Mouse (Mus musculus) intestine, embryonic 15.5 days (tissue): ENCODE results near the gene Gm21616. TPM values are rescaled to one million over a fixed set of nuclear protein-coding genes. Genes with fewer than 3 reads are reported as not detected.
"Not testable (repeated sequence)": the region's sequence is repeated elsewhere in the genome, so short reads cannot be mapped to it uniquely, and the experiment has no call there.

Experiments used
- ATAC-seq: fragments of 200-750 bp; cut with Nextera tagmentation; 2 replicates; pipeline ENCODE4 v1.8.0; 2017; ENCODE audit warnings: moderate TSS enrichment, moderate library complexity
- H3K27ac ChIP-seq: fragments of 300-500 bp; sonication (generic); 2 replicates; pipeline ENCODE4 v1.5.1; 2015; ENCODE audit warnings: mild to moderate bottlenecking, inconsistent platforms
- H3K27me3 ChIP-seq: fragments of 300-500 bp; sonication (generic); replicated peaks from 2 replicates; pipeline ENCODE4 v1.6.1; 2015; ENCODE audit warnings: inconsistent platforms
- H3K36me3 ChIP-seq: fragments of 300-500 bp; sonication (generic); 2 replicates; pipeline ENCODE4 v1.6.1; 2015; ENCODE audit warnings: inconsistent platforms
- H3K4me1 ChIP-seq: fragments of 300-500 bp; sonication (generic); replicated peaks from 2 replicates; pipeline ENCODE4 v1.6.1; 2015; ENCODE audit warnings: inconsistent platforms
- H3K4me2 ChIP-seq: fragments of 300-500 bp; sonication (generic); replicated peaks from 2 replicates; pipeline ENCODE4 v1.6.1; 2015; ENCODE audit warnings: mild to moderate bottlenecking, inconsistent platforms
- H3K4me3 ChIP-seq: fragments of 300-500 bp; sonication (generic); replicated peaks from 2 replicates; pipeline ENCODE4 v1.5.1; 2015; ENCODE audit warnings: inconsistent platforms
- H3K9ac ChIP-seq: fragments of 300-500 bp; sonication (generic); 2 replicates; pipeline ENCODE4 v1.6.1; 2015; ENCODE audit warnings: inconsistent platforms
- H3K9me3 ChIP-seq: fragments of 300-500 bp; sonication (generic); 2 replicates; pipeline ENCODE4 v1.6.1; 2016; ENCODE audit warnings: inconsistent platforms
- WGBS: fragments of 180-500 bp; shearing (Covaris S2); methylation state at CpG from one replicate; pipeline ENCODE4 v1.1.7; 2015; 5-methylcytosine and 5-hydroxymethylcytosine counted together
- polyA plus RNA-seq: library from polyadenylated mRNA; unstranded; fragments of >200 nt; fragmentation: Nextera tagmentation; extraction: Ambion mirVana; gene quantifications from 2 replicates; pipeline ENCODE4 v1.2.1, GENCODE M21; 2015

Gene Gm21616
- not detected in 2 replicates for polyA plus RNA-seq

- H3K27ac ChIP-seq, ATAC-seq, H3K9me3 ChIP-seq, H3K4me3 ChIP-seq, H3K4me2 ChIP-seq, H3K4me1 ChIP-seq, H3K27me3 ChIP-seq, H3K36me3 ChIP-seq, H3K9ac ChIP-seq: not testable (repeated sequence)
- WGBS: no CpG with 5 or more reads among the region's 4 CpGs
Measured at GRCm38 (mm10) chrX:125435242-125435641, at the start of gene Gm21616. Gene Gm21616 (plus strand): TSS chrX:125435542.
